Mouse (Mus musculus) cerebellum, postnatal 4 days (tissue): ENCODE measurements around the gene Tff3.

Experiments
- DNase-seq, 2 experiments: peaks; one replicate each; pipeline ENCODE4 v3.0.0; 2022; ENCODE audit warnings: low spot score in 2 of 2, mixed read lengths in 1 of 2

Tff3 gene

GRCm38 (mm10) chr17:31121975-31122374, 7.5 kb downstream of the Tff3 start:
- peak; percentile 54 to 75 for DNase-seq

- DNase-seq, result peak; percentile 64 to 82
These were observed 10.0 kb downstream of the Tff3 start for GRCm38 (mm10) chr17:31119429-31119828.

DNA sequence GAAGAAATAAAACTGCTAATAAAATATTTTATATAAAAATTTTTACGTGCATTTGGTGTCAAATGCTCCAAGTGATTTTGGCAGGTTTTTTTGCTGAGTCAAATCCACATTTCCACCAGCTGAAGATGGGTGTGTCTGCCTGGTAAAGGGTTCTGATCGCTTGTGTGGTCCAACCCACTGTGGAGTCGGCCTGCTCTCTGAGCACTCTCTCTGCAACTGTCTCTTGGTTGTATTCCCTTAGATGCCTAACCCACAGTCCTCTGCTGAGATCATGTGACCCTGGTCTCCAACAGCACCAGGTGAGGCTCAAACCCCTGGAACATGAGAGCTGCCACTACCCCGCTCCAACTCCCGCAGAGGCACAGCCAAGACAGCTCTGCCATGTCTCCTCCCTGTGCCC, 11.5 kb downstream of the Tff3 start:
- no peak for DNase-seq

- no peak for DNase-seq
These were observed 13.4 kb downstream of the Tff3 start for GRCm38 (mm10) chr17:31116063-31116462.

DNA sequence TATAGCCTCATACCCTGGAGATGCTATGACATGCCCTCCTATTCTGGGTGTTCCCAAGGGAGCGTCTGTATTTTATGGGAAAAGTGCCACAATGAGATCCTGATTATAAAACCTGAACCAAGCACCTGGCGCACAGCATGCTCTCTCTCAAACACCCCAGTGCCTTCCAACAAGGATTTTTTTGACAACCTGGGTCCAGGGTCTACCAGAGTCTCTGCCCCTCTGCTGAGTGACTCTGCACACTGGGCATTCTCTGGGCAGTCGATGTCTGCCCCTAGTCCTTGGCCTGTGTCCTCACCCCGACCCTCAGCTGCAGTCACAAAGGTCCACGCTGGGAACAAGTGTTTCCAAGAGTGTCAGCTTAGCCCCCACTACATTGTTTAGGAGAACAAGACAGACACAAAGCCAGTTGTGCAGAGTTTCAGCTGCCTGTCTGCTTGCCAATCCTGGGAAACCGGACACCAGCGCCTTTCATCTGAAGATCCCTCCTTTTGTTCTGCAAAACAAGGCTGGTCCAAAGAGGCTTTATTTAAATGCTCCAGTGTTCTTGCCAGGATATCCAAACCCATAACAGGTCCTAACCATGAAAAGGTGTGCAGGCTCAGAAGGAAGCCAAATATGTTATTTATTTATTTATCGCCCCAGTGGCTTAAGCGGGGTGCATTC, 16.1 kb downstream of the Tff3 start:
- no peak for DNase-seq

DNA sequence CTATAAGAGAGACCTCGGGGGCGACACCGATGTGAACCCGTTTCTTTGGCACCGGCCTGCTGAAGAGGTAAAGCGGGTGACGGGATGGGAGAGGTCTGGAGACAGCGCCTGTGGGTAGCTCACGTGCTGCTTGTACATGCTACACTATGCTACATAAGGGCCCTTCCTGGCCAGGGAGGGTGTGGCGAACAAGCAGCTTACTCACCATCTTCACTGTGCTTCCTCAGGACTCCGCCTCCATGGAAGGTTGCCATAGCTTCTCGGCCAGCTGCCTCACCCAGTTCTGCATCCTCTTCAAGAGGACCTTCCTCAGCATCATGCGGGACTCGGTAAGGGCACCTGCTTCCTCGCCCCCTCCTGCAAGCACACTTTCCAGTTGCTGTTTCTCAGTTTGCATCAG, 21.1 kb downstream of the Tff3 start:
- no peak for DNase-seq

DNA sequence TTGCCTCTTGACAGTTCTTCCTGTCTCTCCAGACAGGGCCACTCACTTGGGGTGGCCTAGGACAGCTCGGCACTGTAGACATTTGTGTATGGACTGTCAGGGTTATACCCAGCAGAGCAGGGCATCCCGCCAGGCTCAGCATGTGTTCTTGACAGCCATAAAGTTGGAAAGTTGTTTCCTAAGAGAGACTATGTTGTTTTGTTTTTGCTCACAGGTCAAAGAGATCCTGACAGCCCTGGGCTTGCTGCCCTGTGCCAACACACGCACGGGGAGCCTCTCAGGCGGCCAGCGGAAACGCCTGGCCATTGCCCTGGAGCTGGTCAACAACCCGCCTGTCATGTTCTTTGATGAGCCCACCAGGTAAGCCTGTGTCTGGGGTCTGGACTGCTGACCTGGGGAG, 25.6 kb downstream of the Tff3 start:
- no peak for DNase-seq

DNA sequence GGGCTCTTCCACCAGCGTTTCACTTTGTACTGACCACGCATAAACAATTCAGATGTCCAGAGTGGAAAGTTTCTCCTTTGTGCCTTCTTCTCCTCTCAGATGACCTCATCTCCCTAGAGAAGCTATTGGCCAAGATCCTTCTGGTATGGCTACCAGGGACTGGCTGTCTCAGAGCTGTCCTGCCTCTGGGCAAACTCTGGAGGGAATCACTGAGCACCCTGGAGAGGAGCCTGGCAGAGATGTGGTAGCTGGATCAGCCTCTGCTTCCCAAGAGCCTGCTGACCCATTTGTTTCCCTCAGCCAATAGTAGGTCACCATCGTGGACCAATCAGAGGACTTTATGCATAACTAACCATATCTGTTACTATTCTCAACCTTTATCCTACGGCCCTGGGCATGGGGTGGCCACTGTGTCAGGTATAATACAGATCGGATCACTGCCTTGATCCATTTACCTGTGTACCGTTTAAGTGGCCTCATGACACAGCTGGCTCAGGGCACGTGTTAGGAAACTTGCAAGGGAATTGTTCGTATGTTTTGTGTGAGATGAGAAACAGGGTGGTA, 26.4 kb downstream of the Tff3 start:
- no peak for DNase-seq

GRCm38 (mm10) chr17:31098788-31099187, 30.7 kb downstream of the Tff3 start:
- DNase-seq, result no peak

GRCm38 (mm10) chr17:31096893-31097292, 32.6 kb downstream of the Tff3 start:
- DNase-seq, result no peak

DNA sequence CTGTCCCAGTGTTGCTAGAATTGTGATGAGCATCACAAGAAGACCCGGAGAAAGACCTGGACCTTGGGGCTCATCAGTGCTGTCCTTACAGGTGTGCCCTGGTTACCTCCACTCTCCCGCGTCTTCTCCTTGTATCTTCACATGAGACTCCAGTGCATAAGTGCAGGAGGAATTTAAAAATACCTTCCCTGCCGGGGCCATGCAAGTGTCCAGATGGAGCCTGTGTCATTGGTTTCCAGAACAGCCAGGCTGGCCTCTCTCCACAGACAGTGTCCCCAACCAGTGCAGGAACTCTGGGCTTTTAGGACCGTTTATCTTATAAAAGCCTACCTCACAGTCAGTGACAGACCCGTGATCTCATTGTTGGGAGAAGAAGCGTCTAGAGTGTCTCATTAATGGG, 33.9 kb downstream of the Tff3 start:
- DNase-seq, result no peak

DNA sequence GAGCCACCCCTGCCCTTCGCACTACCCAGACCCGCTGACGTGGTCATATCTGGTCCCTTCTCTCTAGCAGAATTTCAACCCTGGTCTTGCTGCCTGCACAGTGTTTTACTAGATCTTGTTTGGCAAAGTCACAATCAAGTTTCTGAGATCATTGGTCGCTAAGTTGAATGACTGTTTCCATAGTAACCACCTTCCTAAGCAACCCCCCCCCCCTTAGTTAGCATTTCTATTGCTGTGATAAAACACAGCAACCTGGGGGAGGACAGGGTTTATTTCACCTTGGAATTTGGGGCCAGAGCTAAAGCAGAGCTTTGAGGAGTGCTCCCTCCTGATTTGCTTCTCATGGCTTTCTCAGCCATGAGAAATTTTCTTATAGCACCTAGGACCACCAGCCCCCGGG, 34.7 kb downstream of the Tff3 start:
- DNase-seq, result no peak

GRCm38 (mm10) chr17:31091023-31091735, 38.3 kb downstream of the Tff3 start:
- DNase-seq, result no peak

DNA sequence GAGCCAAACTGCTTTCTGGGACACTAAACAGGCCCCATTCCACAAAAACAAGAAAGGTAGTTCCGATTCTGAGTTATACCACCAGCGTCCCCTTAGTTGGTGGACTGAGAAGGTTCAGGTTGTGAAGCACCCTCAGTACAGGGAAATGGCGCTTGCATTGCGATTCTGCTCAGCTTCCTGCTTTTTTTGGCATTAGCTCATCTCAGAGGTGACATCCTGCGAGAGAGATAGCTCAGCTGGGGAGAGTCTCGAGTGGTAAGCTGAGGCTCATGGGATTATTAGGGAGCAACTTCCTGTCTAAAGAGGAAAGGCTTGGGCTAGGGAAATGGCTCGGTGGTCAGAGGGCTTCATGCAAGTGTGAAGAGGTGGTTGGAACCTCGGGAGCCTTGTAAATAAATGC, 39.6 kb downstream of the Tff3 start:
- no peak for DNase-seq

DNA sequence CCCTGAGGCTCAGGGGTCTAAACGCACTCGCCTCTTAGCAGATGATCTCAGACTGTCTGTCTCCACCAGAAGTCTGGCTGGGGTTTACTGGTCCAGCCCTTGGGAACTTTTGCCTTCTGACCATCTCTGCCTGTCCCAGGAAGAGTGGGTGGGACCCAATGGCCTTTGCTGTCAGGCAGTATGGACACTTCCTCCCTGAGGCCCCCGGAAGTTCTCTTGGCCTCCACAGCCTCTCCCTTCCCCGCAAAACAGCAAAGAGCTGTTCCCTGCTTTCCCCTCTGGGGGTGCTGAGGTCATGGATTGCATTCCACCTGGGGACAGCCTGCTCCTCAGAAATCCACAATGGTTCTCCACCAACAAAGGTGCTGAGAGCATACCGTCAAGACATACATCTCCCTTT, 40.7 kb downstream of the Tff3 start:
- no peak for DNase-seq

GRCm38 (mm10) chr17:31086196-31086595, 43.2 kb downstream of the Tff3 start:
- peak in 1 of 2 experiments; percentile 43 for DNase-seq

DNA sequence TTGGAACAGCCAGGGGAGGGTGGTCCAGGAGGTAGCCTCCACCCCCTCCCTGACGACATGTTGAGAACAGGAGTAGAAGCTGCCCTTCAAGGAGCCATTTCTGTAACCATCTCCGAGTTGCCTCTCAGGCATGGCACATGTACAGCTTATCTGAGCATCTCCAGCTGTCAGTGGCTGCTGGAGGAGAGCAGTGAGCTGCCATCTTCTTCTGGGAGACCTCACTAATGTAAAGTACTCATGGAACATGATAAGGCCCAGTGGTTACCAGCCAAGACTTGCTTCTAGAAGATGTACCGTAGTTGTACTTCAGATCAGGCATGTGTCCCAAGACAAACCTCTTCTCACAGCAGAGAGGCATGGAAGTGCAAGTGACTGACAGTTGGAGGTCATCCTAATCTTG, 43.9 kb downstream of the Tff3 start:
- no peak for DNase-seq

GRCm38 (mm10) chr17:31082296-31083078, 47.0 kb downstream of the Tff3 start:
- DNase-seq, result no peak

DNA sequence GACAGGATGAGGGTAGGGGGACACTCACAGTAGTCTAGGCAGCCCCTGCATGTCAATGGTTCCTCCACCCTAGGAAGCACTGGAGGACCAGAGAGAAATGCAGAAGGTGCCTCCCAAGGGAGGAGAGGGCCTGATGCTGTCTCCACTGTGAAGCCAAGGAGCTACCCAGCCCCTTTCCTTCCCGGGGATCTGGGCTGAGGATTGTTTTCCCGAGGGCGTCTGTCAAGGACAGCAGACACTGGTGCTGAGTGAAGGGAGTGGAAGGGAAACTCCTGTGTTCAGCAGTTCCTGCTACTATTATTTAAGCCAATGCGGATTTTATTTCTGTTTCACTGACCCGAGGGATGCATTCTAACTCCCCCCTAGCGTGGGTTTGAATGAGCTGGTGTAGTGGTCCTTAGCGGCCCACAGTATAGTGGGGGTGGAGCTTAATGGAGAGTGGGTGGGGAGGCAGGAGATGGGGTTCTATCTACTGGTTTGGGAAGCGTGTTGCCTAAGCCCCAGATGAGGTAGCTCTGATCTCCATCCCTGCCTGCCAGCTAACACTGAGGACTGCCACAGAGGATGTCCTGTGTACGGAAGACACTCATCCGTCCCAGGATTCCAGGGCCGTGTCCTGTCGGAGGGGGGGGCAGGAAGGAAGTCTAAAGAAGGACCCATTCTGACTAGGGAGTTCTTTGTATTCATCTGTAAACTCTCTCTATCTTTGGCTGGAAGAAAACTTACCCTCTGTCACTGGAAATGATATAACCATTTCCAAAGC, 50.2 kb downstream of the Tff3 start:
- DNase-seq, result no peak

GRCm38 (mm10) chr17:31078581-31078980, 50.9 kb downstream of the Tff3 start:
- DNase-seq, result no peak

DNA sequence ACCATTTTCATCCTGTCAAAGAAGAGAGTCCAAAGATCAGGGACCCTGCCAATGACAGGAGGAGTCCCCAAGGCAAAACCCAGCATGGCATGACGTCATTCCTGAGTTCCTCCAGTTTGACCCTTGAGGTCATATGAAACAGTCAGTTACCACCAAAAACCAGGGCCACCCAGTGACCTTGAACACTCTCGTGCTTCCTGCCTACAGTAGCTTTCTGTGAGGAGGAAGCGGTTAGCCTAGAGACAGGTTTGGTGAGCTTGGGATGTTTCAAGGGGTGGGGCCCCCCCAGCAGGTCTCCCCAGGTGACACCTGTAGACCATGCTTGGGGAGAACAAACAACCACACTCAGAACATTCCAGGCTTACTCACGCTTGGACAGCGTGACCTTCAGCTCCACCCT, 51.9 kb downstream of the Tff3 start:
- no peak for DNase-seq

DNA sequence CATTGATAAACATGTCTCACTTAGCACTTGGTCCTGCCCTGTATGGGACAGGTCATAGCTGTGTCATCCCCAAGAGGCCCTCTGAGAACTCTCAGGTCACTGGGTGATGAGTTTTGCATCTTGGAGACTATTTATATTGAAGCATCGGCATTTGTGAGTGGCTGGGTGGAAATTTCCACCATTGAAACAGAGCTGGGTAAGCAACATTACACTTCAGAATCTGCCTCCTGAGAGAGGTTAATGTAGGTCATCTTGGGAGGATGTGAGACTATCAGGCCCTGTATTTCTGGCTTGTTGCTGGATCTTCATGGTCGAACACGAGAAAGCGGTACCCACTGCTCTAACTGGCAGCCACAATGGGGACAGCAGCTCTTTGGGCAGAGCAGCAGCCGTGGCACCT, 54.0 kb downstream of the Tff3 start:
- DNase-seq, result no peak
